Mouse (Mus musculus) hindbrain, embryonic 11.5 days (tissue): ENCODE results near the gene Wbp1. TPM values are rescaled to one million over a fixed set of nuclear protein-coding genes. Genes with fewer than 3 reads are reported as not detected.
A peak's percentile ranks its signal among the peaks of the same experiment; 100 is the strongest.

ENCODE experiments used
- ATAC-seq: fragments of 200-750 bp; cut with Nextera tagmentation; 2 replicates; pipeline ENCODE4 v1.8.0; 2017; ENCODE audit warnings: mild to moderate bottlenecking, moderate TSS enrichment, moderate library complexity; ENCODE audit not compliant: low FRiP score
- DNase-seq: peaks from one replicate; pipeline ENCODE4 v3.0.0-alpha.2; 2015; ENCODE audit warnings: low spot score
- H3K27ac ChIP-seq: fragments of 300-500 bp; sonication (generic); 2 replicates; pipeline ENCODE4 v1.5.1; 2014; ENCODE audit warnings: mild to moderate bottlenecking, low read depth, low read length
- H3K27me3 ChIP-seq: fragments of 300-500 bp; sonication (generic); 2 replicates; pipeline ENCODE4 v1.6.1; 2014; ENCODE audit warnings: mild to moderate bottlenecking, low read length, moderate library complexity, mixed read lengths; ENCODE audit not compliant: control insufficient read depth, insufficient read depth
- H3K36me3 ChIP-seq: fragments of 300-500 bp; sonication (generic); 2 replicates; pipeline ENCODE4 v1.6.1; 2014; ENCODE audit warnings: mild to moderate bottlenecking, low read length, moderate library complexity, mixed read lengths; ENCODE audit not compliant: control insufficient read depth, insufficient read depth
- H3K4me1 ChIP-seq: fragments of 300-500 bp; sonication (generic); replicated peaks from 2 replicates; pipeline ENCODE4 v1.6.1; 2014; ENCODE audit warnings: low read length, mixed read lengths; ENCODE audit not compliant: control insufficient read depth, insufficient read depth
- H3K4me2 ChIP-seq: fragments of 300-500 bp; sonication (generic); replicated peaks from 2 replicates; pipeline ENCODE4 v1.6.1; 2014; ENCODE audit warnings: mild to moderate bottlenecking, low read depth, low read length
- H3K4me3 ChIP-seq: fragments of 300-500 bp; sonication (generic); 2 replicates; pipeline ENCODE4 v1.5.1; 2014; ENCODE audit warnings: low read depth, low read length
- H3K9ac ChIP-seq: fragments of 300-500 bp; sonication (generic); 2 replicates; pipeline ENCODE4 v1.6.1; 2014; ENCODE audit warnings: low read depth, low read length
- H3K9me3 ChIP-seq: fragments of 300-500 bp; sonication (generic); 2 replicates; pipeline ENCODE4 v1.6.1; 2016; ENCODE audit warnings: low read length; ENCODE audit not compliant: control insufficient read depth
- WGBS: fragments of 180-500 bp; shearing (Covaris S2); extraction: QIAGEN DNeasy Blood & Tissue Kit; methylation state at CpG from one replicate; pipeline ENCODE4 v1.1.7; 2014; 5-methylcytosine and 5-hydroxymethylcytosine counted together
- polyA plus RNA-seq: library from polyadenylated mRNA; unstranded; fragments of >200 nt; fragmentation: Nextera tagmentation; extraction: Ambion mirVana; gene quantifications from 2 replicates; pipeline ENCODE4 v1.2.1, GENCODE M21; 2014

Gene Wbp1
- polyA plus RNA-seq, 1 experiment from 2014 or later = 179 TPM

DNA sequence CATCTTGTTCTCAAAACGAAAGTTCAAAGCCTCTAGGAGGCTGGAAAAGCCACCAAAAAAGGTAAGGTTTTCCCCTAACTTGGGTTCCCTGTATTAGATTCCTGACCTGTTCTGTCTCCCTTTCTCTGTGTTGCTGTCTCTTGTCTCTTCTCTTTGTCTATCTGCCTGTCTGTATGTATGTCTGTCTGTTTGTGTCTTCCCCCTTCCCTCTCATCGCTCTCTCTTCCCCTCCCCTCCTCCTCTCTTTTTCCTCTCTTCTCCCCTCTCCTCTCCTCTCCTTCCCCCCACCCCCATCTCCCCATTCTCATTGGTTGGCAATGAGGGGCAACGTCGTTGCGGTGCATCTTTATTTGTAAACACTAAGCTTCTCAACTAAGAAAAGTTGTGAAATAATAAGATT, 4.0 kb upstream of the Wbp1 start, which contains the start of gene Ino80b:
Gene Ino80b (minus strand): TSS at position 101 of the 400 bp plus-strand sequence.
- ATAC-seq (no peak), DNase-seq (no peak)
- H3K4me3 ChIP-seq = peak within 1 kb of the TSS; percentile 77
- H3K4me2 ChIP-seq = peak within 1 kb of the TSS; percentile 75
- no peaks in the 10 kb centered on the region for H3K27me3 ChIP-seq
- H3K9me3 ChIP-seq = no peaks in the 10 kb centered on the region
- H3K4me1 ChIP-seq = peaks cover 11% of the 10 kb centered on the region
- 31% methylated on average over 5 of the region's 5 CpGs for WGBS
- peak within 1 kb of the TSS; percentile 54 for H3K27ac ChIP-seq
- H3K9ac ChIP-seq = peak within 1 kb of the TSS; percentile 73
- H3K36me3 ChIP-seq = no peaks in the 10 kb centered on the region

DNA sequence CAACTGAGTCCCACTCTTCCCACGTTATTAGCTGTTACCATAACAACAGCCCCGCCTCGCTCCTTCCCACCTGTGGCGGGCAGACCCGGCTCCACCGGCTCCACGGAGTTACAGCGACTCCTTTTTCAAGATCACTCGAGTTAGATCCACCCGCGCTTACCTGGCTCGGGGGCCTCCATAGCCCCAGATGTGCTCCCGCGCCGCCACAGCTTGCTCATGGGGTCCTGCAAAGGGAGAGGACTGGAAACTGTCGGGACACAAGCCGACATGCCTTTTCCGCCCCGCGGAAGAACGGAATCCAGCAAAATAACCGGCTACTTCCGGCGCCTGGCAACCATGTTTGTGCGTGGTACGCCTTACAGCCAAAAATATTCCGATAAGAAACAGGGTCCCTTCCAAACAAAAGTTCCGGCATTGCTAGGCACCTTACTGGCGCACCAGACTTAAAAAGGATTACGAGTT, 3.5 kb upstream of the Wbp1 start:
- ATAC-seq (peak; percentile 2; the same call in 1 of the 2 replicates), DNase-seq (peak; percentile 92)
- H3K4me2 ChIP-seq = peak overlapping the region; percentile 75
- no peaks in the 10 kb centered on the region for H3K9me3 ChIP-seq
- peak overlapping the region; percentile 77 for H3K4me3 ChIP-seq
- no peaks in the 10 kb centered on the region for H3K36me3 ChIP-seq
- H3K4me1 ChIP-seq = peaks cover 14% of the 10 kb centered on the region
- WGBS = under 1% methylated on average over 30 of the region's 30 CpGs
- H3K27ac ChIP-seq = peak overlapping the region; percentile 54
- no peaks in the 10 kb centered on the region for H3K27me3 ChIP-seq
- peak overlapping the region; percentile 73 for H3K9ac ChIP-seq

DNA sequence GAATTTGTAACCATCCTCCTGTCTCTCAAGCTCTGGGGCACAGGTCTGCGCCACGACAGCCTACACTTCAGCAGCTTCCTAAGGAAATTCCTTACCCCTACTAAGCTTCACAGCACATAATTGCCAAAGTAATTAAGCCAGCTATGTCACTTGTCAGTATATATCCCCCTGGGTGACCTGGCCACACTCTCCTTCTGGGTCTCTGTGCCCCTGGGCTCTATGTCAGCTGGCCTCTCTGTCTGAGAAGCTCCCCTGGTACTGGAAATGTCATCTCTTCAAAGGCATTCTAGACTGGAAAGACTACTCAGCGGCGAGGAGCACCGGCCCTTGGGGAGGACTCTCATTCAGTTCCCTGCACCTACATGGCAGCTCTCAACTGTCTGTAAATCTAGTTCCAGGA, 1.6 kb upstream of the Wbp1 start:
- H3K4me2 ChIP-seq = peak overlapping the region; percentile 94
- 0 out of 2 replicates have a peak, but pooled peaks cover 7% of the 10 kb centered on the region for H3K36me3 ChIP-seq
- no peak for DNase-seq
- peaks cover 18% of the 10 kb centered on the region for H3K4me1 ChIP-seq
- 72% methylated on average over 5 of the region's 5 CpGs for WGBS
- no peaks in the 10 kb centered on the region for H3K9me3 ChIP-seq
- no peaks in the 10 kb centered on the region for H3K27me3 ChIP-seq
- peak overlapping the region; percentile 80 for H3K4me3 ChIP-seq
- peak overlapping the region; percentile 97; the same call in 1 of the 2 replicates for H3K9ac ChIP-seq
- no peak for ATAC-seq
- H3K27ac ChIP-seq = peak overlapping the region; percentile 99; the same call in 1 of the 2 replicates

DNA sequence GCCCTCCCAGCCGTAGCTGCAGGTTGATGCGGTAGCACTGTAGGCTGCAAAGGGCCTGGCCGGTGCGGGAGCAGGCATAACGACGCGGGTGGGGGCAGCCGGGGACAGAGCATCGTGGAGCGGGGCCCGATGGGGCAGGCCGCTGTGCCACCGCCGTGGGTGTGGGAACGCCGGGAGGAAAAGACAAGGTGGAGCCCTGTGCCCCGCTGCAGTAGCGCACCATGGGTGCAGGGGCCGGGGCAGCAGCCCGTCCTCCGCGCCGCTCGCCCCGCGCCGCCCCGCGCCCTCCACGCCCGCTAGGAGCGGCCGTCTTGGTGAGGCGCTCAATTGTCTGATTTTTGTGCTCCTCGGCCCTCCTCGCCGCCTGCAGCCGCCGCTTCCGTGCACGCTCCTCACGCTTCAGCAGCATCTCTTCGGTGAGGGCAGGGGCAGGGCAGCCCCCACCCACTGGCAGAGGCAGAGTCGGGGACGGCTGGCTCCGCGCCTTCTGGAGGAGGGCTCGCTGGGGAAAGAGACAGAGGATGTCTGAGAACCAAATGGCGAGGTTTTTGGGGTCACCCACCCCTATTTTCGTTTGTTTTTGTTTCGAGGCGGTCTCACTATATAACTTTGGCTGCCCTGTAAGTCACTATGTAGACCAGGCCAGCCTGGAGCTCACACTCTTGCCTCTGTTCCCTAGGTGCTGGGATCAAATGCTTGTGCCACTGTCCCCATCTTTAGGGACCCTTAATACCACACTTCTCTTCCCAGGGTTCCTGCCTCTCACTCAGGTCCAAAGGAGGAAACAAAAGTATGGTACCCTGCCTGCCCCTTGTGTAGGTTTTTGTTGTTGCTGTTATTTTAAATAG, 728 bp upstream of the Wbp1 start:
- Histone ChIP-seq H3K4me1 (peaks cover 18% of the 10 kb centered on the region), H3K4me3 (peak overlapping the region; percentile 80), H3K27ac (peak overlapping the region; percentile 99), H3K36me3 (0 out of 2 replicates have a peak, but pooled peaks cover 7% of the 10 kb centered on the region), H3K9ac (peak overlapping the region; percentile 97), H3K4me2 (peak overlapping the region; percentile 94), H3K9me3 (no peaks in the 10 kb centered on the region), H3K27me3 (no peaks in the 10 kb centered on the region)
- WGBS = 1% methylated on average over 40 of the region's 52 CpGs
- ATAC-seq = no peak
- no peak for DNase-seq

DNA sequence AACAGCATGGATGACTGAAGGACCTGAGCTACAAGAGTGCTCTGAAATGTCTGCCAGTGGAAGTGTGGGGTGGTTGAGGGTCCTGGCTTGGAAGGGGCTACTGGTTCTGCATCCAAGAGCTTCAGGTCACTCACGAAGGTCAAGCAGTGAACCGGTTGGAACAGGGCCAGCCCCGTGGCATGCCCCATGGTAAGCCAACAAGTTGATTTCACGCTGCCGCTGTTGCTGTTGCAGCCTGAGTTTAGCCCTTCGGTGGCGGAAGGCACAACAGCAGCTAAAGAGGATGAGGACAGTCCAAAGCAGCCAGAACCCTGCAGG, 1.7 kb downstream of the Wbp1 start:
- WGBS = 67% methylated on average over 7 of the region's 7 CpGs
- H3K36me3 ChIP-seq = 0 out of 2 replicates have a peak, but pooled peaks cover 7% of the 10 kb centered on the region
- ATAC-seq = no peak
- no peaks in the 10 kb centered on the region for H3K9me3 ChIP-seq
- no peaks in the 10 kb centered on the region for H3K27me3 ChIP-seq
- peak overlapping the region; percentile 81 for H3K4me2 ChIP-seq
- H3K4me3 ChIP-seq = peak overlapping the region; percentile 72
- no peak overlapping the region for H3K27ac ChIP-seq
- peaks cover 17% of the 10 kb centered on the region; the same call in 1 of the 2 replicates for H3K4me1 ChIP-seq
- peak overlapping the region; percentile 91; the same call in 1 of the 2 replicates for H3K9ac ChIP-seq
- DNase-seq = no peak

DNA sequence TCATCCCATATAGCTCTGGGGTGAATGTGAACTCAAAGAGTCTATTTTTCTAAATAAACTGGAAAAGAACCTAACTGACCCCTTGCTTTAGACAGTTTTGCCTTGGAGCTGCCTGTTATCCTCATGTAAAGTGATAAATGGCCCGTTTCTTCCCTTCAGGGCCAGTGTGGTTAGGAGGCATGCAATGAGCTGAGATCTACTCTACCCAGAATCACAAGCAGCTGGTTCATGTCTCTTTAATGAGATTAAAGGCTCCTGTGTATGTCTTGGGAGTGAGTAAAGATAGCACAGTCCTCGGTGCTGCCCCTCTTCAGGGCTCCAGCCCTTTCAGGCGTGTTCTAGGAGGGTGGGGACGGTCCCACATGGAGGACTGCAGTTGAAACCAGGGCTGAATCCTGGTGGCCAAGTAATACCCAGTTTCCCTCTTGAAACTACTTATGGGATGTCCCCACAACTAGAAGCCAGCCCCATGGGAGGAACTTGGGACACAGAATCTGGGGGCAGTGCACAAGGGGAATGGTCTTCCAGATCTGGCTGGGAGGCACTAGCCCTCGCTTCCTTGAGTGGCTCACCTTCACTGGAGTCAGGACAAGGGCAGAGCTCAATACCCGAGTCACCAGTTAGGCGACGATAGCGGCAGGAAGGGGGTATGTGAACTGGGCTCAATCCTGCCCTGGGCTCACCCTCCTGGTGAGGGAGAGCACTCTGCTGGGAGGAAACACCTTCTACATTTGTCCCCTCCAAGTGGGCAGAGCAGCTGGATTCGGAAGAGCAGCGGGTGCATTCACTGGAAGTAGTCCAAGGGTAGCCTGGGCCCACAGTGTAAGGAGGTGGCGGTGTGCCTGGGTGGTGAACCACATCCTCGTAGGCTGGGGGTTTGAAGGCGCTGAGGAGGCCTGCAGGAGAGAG, 2.3 kb downstream of the Wbp1 start:
- WGBS = 87% methylated on average over 14 of the region's 14 CpGs
- H3K27me3 ChIP-seq = no peaks in the 10 kb centered on the region
- no peak overlapping the region for H3K4me2 ChIP-seq
- H3K4me3 ChIP-seq = 0 out of 2 replicates have a peak overlapping the region, but pooled peaks have one; percentile 2
- ATAC-seq = no peak
- no peak overlapping the region for H3K27ac ChIP-seq
- no peak for DNase-seq
- peaks cover 14% of the 10 kb centered on the region; the same call in 1 of the 2 replicates for H3K4me1 ChIP-seq
- H3K9ac ChIP-seq = peak overlapping the region; percentile 91; the same call in 1 of the 2 replicates
- 0 out of 2 replicates have a peak, but pooled peaks cover 7% of the 10 kb centered on the region for H3K36me3 ChIP-seq
- no peaks in the 10 kb centered on the region for H3K9me3 ChIP-seq

DNA sequence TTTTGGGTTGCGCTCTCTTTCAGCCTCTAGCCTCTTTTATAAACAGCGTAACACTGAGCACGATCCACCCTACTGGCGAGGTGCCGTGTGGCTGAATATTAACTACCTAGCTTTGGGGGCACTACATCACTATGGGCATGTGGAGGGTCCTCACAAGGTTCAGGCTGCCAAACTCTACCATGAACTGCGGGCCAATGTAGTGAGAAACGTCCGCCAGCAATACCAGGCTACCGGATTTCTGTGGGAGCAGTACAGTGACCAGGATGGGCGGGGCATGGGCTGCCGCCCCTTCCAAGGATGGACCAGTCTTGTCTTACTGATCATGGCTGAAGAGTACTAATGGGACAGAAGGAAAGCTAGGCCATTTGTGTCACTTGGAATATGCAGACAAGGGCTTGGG, 3.0 kb downstream of the Wbp1 start:
- Histone ChIP-seq H3K4me1 (peaks cover 14% of the 10 kb centered on the region; the same call in 1 of the 2 replicates), H3K27ac (no peak overlapping the region), H3K4me3 (no peak overlapping the region), H3K9ac (0 out of 2 replicates have a peak overlapping the region, but pooled peaks have one; percentile 27), H3K9me3 (no peaks in the 10 kb centered on the region), H3K4me2 (no peak overlapping the region), H3K27me3 (no peaks in the 10 kb centered on the region), H3K36me3 (0 out of 2 replicates have a peak, but pooled peaks cover 7% of the 10 kb centered on the region)
- DNase-seq (no peak), ATAC-seq (no peak)
- WGBS = 85% methylated on average over 11 of the region's 11 CpGs

DNA sequence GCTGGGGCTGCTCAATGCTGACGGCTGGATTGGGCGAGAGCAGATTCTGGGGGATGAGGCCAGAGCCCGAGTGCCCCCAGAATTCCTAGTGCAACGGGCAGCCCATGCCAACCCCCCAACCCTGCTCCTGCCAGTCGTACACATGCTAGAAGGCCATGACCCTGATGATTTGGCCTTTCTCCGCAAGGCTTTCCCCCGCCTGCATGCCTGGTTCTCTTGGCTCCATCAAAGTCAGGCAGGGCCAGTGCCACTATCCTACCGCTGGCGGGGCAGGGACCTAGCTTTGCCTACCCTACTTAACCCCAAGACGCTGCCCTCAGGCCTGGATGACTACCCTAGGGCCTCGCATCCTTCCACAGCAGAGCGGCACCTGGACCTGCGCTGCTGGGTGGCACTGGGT, 3.7 kb downstream of the Wbp1 start:
- H3K4me2 ChIP-seq = no peak overlapping the region
- H3K9ac ChIP-seq = no peak overlapping the region
- H3K27me3 ChIP-seq = no peaks in the 10 kb centered on the region
- no peaks in the 10 kb centered on the region for H3K9me3 ChIP-seq
- WGBS = 93% methylated on average over 13 of the region's 13 CpGs
- H3K4me1 ChIP-seq = peaks cover 9% of the 10 kb centered on the region; the same call in 1 of the 2 replicates
- no peak for ATAC-seq
- H3K4me3 ChIP-seq = no peak overlapping the region
- DNase-seq = no peak
- H3K27ac ChIP-seq = no peak overlapping the region
- H3K36me3 ChIP-seq = 0 out of 2 replicates have a peak, but pooled peaks cover 7% of the 10 kb centered on the region
